Mouse (Mus musculus) Patski (cell line): Measurements from ENCODE around the gene Prpf40a. TPM values are rescaled to one million over a fixed set of nuclear protein-coding genes. Genes with fewer than 3 reads are reported as not detected.

Source experiments
- ATAC-seq: fragments of 100-300 bp; one replicate; pipeline ENCODE4 v1.8.0; 2021
- CTCF ChIA-PET: fragments of 350-600 bp; sonication (Branson Sonifier 250); formaldehyde crosslinking; loops from one replicate; lab custom pipeline; 2022; ENCODE audit warnings: inconsistent platforms; lab: Charles Lee
- POLR2A ChIA-PET: fragments of 350-600 bp; sonication (Branson Sonifier 250); formaldehyde crosslinking; loops from one replicate; lab custom pipeline; 2022; ENCODE audit warnings: antibody characterized with exemption, inconsistent platforms; lab: Charles Lee
- DNase-seq: peaks from one replicate; pipeline ENCODE4 v3.0.0-alpha.2; 2011; ENCODE audit warnings: low read depth, low spot score
- H3K27me3 ChIP-seq: fragments of 371-371 bp; one replicate; pipeline ENCODE4 v1.5.1; 2021
- CTCF ChIP-seq: fragments of 100-300 bp; IDR thresholded peaks from one replicate; pipeline ENCODE4 v1.5.1; 2021
- in situ Hi-C: fragments of 300-500 bp; cut with MboI; formaldehyde crosslinking; loops from 3 replicates; pipeline ENCODE4 v1.11.1; 2018; ENCODE audit warnings: low pct_unique_long_range_greater_than_20kb, mixed read lengths
- polyA plus RNA-seq: library from polyadenylated mRNA; unstranded; gene quantifications from one replicate; pipeline ENCODE4 v1.2.3, GENCODE M21; 2021

The Prpf40a gene
- polyA plus RNA-seq, 1 experiment from 2014 or later: 103 TPM

DNA sequence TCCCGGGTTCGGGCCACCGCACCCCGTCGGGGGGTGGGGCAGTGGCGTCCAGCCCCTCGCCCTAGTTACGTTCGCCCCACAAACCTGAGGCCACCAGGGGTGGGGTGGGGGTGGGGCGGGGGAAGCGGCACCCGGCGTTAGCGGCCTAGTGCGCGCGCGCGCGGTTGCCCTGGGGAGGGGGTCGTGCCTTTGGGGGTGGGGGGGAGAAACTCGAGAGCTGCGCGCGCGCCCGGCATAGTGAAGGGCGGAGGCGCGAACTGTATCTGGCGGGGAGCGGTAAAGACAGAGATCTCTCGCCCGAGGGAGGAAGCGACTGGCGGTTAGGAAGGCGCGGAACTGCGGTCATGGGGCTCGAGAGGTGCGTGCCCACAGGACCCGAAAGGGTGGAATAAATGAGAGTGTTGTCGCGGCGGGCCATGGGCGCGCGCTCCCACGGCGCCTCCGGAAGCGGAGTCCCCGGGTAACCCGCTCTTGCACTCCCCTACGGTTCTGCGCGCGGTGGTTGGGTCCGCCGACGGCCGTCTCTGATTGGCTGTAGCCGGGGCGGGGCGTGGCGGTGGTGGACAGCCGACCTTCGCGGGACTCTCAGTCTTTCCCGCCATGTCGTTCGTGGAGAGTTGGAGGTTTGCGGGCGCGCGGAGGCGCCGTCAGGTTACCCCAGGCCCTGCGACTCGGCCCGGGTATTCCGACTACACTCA is 588 bp upstream of the Prpf40a start, which contains the start of gene Arl6ip6:
Gene Arl6ip6 (plus strand): TSS at position 204 of the 698 bp plus-strand sequence.
- POLR2A ChIA-PET: interaction anchor here (0.5 kb wide), 1 partner anchor 568 kb away, joined by 3 read pairs; no protein-coding TSS in a partner anchor
- peak; percentile 65 for DNase-seq
- in situ Hi-C loops: no loop called here
- ATAC-seq: peak; percentile 94
- CTCF ChIA-PET: no interaction called here
- no peak for TF ChIP-seq CTCF
- H3K27me3 ChIP-seq: no peaks in the 10 kb centered on the region

DNA sequence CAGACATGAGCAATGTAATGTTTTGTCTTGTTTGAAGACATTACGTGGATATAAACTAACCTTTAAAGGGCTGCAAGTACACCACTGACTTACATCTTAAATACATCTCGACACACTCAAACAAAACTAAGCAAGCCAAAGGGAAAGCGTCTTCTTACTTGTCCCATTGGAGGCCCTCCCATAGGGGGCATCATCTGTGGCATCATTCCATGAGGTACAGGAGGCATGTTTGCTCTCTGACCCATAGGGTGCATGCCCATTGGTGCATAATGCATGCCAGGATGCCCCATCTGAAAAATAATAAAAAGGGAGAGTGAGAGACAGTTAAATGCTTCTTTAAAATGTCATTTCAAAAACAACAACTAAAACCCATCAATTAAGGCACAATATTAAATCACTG is 1.3 kb downstream of the Prpf40a start:
- no peaks in the 10 kb centered on the region for H3K27me3 ChIP-seq
- TF ChIP-seq CTCF: no peak
- ChIA-PET CTCF (no interaction called here), POLR2A (interaction anchor here (0.6 kb wide), 1 partner anchor 159 kb away, joined by 7 read pairs; no protein-coding TSS in a partner anchor)
- DNase-seq (no peak), ATAC-seq (no peak)
- in situ Hi-C loops: no loop called here

DNA sequence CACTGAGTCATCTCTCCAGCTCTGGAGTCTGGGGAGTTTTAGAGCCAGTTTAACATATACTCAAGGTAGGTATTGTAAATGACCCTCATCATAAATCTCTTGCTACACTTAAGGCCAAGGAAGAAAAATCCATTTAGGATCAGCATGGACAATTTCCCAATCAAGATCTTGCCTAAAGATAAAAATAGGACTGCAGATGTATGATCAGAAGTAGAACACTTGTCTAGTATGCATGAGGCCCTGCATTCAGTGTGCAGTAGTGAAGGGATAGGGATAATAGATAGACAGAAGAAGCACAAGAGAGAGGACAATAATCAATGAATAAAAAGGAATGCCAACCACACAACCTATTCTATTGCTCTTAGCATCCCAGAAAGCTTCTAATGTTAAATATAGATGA is 11.2 kb downstream of the Prpf40a start:
- no peak for DNase-seq
- TF ChIP-seq CTCF: no peak
- in situ Hi-C loops: no loop called here
- ATAC-seq: no peak
- H3K27me3 ChIP-seq: no peaks in the 10 kb centered on the region
- CTCF ChIA-PET: interaction anchor here (1.7 to 1.8 kb wide), 2 partner anchors 13 to 15 kb away, joined by 5 to 6 read pairs; no protein-coding TSS in a partner anchor
- POLR2A ChIA-PET: no interaction called here

DNA sequence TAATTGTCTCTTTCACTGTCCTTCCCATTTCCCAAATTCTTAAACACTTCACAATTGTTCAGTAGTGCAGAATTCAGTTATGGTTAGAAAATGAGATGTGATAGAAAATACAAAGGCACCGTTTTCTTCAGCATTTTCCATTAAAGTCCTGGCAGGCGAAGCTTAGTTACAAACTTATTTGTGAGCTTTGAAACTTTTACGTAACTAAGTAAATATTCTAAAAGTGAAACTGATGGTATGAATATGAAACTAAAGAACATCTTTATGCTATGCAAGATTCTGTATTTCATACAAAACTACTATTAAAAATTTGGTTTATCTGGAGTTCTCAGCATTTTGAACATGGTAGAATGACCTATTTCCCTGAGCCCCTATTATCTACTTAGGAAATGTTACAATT is 12.1 kb downstream of the Prpf40a start:
- no peaks in the 10 kb centered on the region for H3K27me3 ChIP-seq
- no peak for ATAC-seq
- CTCF ChIA-PET: no interaction called here
- POLR2A ChIA-PET: no interaction called here
- no peak for TF ChIP-seq CTCF
- in situ Hi-C loops: no loop called here
- DNase-seq: no peak

DNA sequence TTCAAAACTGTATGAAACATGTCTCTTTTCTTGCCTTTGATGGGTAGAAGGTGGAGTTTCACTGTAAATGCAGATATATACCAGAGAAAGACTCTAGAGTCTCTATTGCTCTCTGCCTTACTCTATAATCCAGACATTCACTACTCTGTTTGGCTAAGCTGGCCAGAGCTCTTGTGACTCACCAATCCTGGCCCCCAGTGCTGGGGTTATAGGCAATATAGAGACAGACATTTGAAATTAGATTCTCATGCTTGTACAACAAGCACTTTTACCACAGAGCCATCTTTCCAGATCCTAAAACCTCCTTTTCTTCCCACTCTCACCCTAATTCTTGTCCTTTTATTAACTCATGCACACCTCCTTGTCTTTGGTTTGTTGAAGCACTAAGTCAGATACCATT is 17.1 kb downstream of the Prpf40a start:
- no peak for TF ChIP-seq CTCF
- POLR2A ChIA-PET: no interaction called here
- CTCF ChIA-PET: no interaction called here
- no peaks in the 10 kb centered on the region for H3K27me3 ChIP-seq
- in situ Hi-C loops: no loop called here
- DNase-seq: no peak
- no peak for ATAC-seq

DNA sequence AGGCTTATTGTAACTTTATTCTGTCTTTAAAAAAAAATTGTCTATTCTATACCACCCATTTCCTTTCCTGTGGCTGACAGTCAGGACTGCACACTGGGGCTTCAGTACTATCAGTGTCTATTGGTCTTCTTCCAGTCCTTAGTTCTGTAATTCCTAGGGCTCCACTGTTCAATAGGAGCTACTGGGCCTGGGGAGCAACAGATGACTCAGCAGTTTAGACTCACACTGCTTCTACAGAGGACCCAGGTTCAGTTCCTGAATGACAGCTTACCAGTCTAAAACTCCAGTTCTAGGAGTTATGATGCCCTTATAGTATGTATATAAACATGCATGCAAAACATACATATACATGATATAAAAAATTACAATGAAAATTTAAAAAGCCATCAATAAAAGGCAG is 44.2 kb downstream of the Prpf40a start:
- H3K27me3 ChIP-seq: no peaks in the 10 kb centered on the region
- DNase-seq (no peak), ATAC-seq (no peak)
- POLR2A ChIA-PET: no interaction called here
- no peak for TF ChIP-seq CTCF
- CTCF ChIA-PET: no interaction called here
- in situ Hi-C loops: no loop called here

DNA sequence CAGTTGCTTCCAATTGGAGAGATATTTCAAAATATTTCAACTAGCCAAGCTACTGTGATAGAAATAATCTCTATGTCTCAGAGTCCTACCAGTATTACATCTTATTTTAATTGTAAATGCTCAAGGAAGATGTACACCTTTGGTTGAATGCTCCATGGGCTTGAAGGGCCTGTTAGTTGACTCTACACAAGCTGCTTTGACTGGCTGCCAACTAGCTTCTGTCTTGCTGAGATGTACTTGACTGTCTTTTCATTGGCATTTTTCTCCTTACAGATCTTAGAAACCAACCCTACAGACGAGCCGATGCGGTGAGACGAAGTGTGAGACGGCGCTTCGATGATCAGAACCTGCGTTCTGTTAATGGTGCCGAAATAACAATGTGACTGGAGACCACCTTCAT is 59.5 kb downstream of the Prpf40a start:
- DNase-seq: no peak
- CTCF ChIA-PET: no interaction called here
- H3K27me3 ChIP-seq: no peaks in the 10 kb centered on the region
- in situ Hi-C loops: no loop called here
- ATAC-seq: no peak
- no peak for TF ChIP-seq CTCF
- POLR2A ChIA-PET: no interaction called here

DNA sequence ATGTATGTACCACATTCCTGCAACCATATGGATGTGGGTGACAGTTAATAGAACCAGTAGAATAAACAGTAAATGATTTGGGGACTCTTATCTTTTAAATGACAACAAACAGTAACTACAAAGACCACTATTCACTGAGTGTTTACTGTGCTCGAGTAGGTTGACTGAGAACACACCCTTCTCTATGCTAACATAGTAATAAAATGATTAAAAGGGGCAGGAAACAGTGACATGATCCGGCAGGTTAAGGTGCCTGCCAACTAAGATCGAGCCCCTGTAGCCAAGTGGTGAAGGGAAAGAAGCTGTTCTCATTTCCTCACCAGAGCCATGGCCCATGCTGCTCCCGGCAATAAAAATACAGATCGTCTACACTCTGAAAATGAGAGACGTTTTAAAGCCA is 62.0 kb downstream of the Prpf40a start:
- no peak for ATAC-seq
- in situ Hi-C loops: no loop called here
- ChIA-PET POLR2A (no interaction called here), CTCF (interaction anchor here (1.0 kb wide), 1 partner anchor 12 kb away, joined by 4 read pairs; no protein-coding TSS in a partner anchor)
- TF ChIP-seq CTCF: no peak
- no peak for DNase-seq
- H3K27me3 ChIP-seq: no peaks in the 10 kb centered on the region

DNA sequence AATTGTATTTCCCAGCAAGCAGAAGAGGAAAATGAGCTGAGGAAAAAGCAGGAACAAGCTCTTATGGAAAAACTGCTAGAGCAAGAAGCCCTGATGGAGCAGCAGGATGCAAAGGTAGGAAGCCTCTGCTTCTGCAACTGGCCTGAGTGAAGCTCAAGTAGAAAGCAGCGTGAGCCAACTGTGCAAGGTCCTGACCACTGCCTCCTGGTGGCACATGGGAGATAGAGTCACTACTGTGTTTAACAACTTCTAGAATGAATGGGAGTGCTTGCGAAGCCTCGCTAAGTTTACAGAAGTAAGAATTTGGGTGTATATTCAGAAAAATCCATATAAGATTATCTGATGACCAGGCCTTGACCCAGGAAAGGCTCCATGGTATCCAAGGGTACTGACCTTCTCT is 65.1 kb downstream of the Prpf40a start:
- no peak for DNase-seq
- POLR2A ChIA-PET: no interaction called here
- CTCF ChIA-PET: interaction anchor here (2.1 kb wide), 1 partner anchor 369 kb away, joined by 13 read pairs; no protein-coding TSS in a partner anchor
- in situ Hi-C loops: no loop called here
- ATAC-seq: no peak
- no peak for TF ChIP-seq CTCF
- no peaks in the 10 kb centered on the region for H3K27me3 ChIP-seq

DNA sequence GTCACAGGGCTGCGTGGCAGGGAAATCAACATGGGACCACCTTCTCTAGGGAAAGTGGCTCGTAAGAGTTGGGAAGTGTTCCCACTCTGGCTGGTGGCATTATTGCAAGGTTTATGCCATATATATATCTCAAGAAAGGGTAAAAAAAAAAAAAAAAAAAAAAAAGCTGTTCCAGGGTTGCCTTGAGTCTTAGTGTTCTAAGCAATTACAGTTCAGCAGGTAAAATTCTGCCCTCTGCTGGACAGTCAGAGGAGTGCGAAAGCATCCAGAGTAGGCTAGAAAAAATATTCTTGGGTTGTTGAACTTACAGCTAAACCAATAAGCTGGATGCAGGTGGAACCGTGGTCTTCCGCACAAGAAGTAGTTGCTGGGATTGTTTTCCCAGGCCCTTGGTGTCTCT is 69.3 kb downstream of the Prpf40a start:
- ATAC-seq (peak; percentile 44), DNase-seq (no peak)
- ChIA-PET POLR2A (no interaction called here), CTCF (interaction anchor here (0.6 to 3.8 kb wide), 16 partner anchors 10 to 380 kb away, joined by 3 to 30 read pairs (median 3); partner anchors contain the start of gene Stam2)
- peak; percentile 74 for TF ChIP-seq CTCF
- in situ Hi-C loops: loop anchor here (25.0 kb wide), 1 partner anchor 484 kb away; no protein-coding TSS in a partner anchor
- H3K27me3 ChIP-seq: no peaks in the 10 kb centered on the region

DNA sequence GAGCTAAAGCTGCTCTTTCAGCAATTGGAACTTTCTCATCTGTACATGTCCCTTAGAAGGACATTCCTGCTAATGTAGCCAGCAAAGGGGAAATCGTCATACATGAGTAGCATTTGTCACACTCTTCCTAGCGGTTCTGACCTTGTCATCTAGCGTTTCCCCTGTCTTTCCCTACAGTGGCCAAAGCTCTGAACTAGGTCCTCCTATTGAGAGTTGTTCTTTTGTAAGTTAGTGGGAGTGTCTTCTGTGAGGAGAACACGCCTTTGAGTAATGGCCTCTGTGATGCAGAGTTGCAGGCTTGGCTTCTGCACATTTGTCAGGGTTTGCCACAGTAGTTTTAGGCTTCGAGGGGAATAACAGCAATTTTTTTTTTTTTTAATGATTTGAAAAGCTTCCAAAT is 82.5 kb downstream of the Prpf40a start:
- POLR2A ChIA-PET: no interaction called here

More for the DNA sequence above, 82.5 kb downstream of the Prpf40a start:
- TF ChIP-seq CTCF: no peak
- ATAC-seq: no peak
- CTCF ChIA-PET: interaction anchor here (1.3 to 1.5 kb wide), 2 partner anchors 10 to 352 kb away, joined by 4 to 6 read pairs; no protein-coding TSS in a partner anchor
- H3K27me3 ChIP-seq: no peaks in the 10 kb centered on the region
- in situ Hi-C loops: loop anchor here (25.0 kb wide), 1 partner anchor 471 kb away; no protein-coding TSS in a partner anchor
- no peak for DNase-seq
